8 mouse cellular contexts compared by ENCODE assay signal in the genomic region with DNA sequence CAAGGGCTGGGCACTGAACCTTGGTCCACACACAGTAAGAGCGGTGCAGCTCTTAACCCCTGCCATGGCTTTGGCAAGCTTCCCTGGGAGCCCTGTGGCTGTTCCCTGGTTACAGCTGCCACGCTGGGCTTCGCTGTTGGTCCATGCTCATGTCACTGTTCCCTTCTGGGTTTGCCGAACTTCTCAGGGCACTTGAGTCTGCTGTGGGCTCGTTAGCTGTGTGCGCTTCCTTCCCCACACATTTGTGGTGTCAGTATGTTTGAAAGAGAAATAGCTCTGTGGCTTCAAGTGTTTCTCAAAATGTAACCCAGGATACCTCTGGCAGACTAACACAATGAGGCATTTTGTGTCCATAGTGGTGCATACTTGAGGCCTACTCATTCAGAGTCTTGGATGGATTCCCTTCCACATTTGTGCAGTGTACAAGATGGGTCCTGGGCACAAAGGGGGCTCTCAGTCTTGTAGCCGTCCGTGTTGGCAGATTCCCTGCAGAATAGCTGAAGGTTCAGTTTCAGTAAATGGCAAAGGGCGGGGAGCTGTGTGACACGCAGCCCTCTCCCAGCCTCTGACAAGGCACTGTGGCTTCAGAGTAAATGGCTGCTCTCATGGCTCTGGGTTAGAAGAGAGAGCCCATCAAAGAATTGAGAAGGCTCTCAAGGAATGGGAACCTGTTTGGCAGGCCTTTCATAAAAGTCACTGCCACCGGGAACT.
DNase-seq lines count a peak whose midpoint lies in the region; ATAC-seq lines count a peak whose summit lies in the region.
"Had no signal": no experiment of that assay in that cellular context is flagged by ENCODE, and none has a peak within 500 bp of the region (broad histone marks: within the 10 kb centered on the region; RNA-seq: fewer than 3 reads in every experiment).

No protein-coding gene starts in this region.

- H3K27me3 ChIP-seq in embryonic facial prominence, embryonic 13.5 days: no peaks in the 10 kb centered on the region
- no peaks in the 10 kb centered on the region for H3K27me3 ChIP-seq in hindbrain, embryonic 13.5 days
- H3K27me3 ChIP-seq in midbrain, embryonic 15.5 days (replicated peaks): no peaks in the 10 kb centered on the region
- H3K27me3 ChIP-seq in kidney, embryonic 14.5 days (ENCODE audit: control insufficient read depth, insufficient read depth, low read length): no peaks in the 10 kb centered on the region
- H3K27me3 ChIP-seq in intestine, embryonic 16.5 days (replicated peaks; ENCODE audit: control insufficient read depth, insufficient read depth, low read length): no peaks in the 10 kb centered on the region

- H3K4me2 ChIP-seq in embryonic facial prominence, embryonic 13.5 days: no peak overlapping the region
- no peak overlapping the region for H3K4me2 ChIP-seq in hindbrain, embryonic 13.5 days
- no peak overlapping the region for H3K4me2 ChIP-seq in midbrain, embryonic 15.5 days
- no peak overlapping the region for H3K4me2 ChIP-seq in kidney, embryonic 14.5 days (replicated peaks; ENCODE audit: low read depth, low read length)
- no peak overlapping the region for H3K4me2 ChIP-seq in intestine, embryonic 16.5 days (ENCODE audit: low read depth, low read length)

- peak; percentile 41 for DNase-seq in left cerebral cortex, adult 11 months (ENCODE audit: low spot score)
- no peak for DNase-seq in left cerebral cortex, adult 18-20 months (ENCODE audit: low spot score in 2 of 2)
- DNase-seq: liver had no signal

- peak overlapping the region; percentile 72 for H3K27ac ChIP-seq in embryonic facial prominence, embryonic 13.5 days
- peak overlapping the region; percentile 56 for H3K27ac ChIP-seq in hindbrain, embryonic 13.5 days
- peak overlapping the region; percentile 28; the same call in 1 of the 2 replicates for H3K27ac ChIP-seq in midbrain, embryonic 15.5 days
- H3K27ac ChIP-seq in kidney, embryonic 14.5 days (ENCODE audit: low read depth, low read length): no peak overlapping the region
- no peak overlapping the region for H3K27ac ChIP-seq in intestine, embryonic 16.5 days (ENCODE audit: low read length)

- H3K4me3 ChIP-seq in embryonic facial prominence, embryonic 13.5 days: no peak overlapping the region
- no peak overlapping the region for H3K4me3 ChIP-seq in hindbrain, embryonic 13.5 days
- no peak overlapping the region for H3K4me3 ChIP-seq in midbrain, embryonic 15.5 days
- H3K4me3 ChIP-seq in kidney, embryonic 14.5 days (ENCODE audit: low read length): no peak overlapping the region
- H3K4me3 ChIP-seq in intestine, embryonic 16.5 days (ENCODE audit: low read length): no peak overlapping the region

- H3K9me3 ChIP-seq in embryonic facial prominence, embryonic 13.5 days: no peaks in the 10 kb centered on the region
- H3K9me3 ChIP-seq in hindbrain, embryonic 13.5 days: no peaks in the 10 kb centered on the region
- no peaks in the 10 kb centered on the region for H3K9me3 ChIP-seq in midbrain, embryonic 15.5 days
- no peaks in the 10 kb centered on the region for H3K9me3 ChIP-seq in kidney, embryonic 14.5 days (ENCODE audit: control insufficient read depth, low read length)
- H3K9me3 ChIP-seq in intestine, embryonic 16.5 days (ENCODE audit: control insufficient read depth, low read length): no peaks in the 10 kb centered on the region

- H3K36me3 ChIP-seq in embryonic facial prominence, embryonic 13.5 days: peaks cover 6% of the 10 kb centered on the region
- peaks cover 8% of the 10 kb centered on the region for H3K36me3 ChIP-seq in hindbrain, embryonic 13.5 days
- H3K36me3 ChIP-seq in midbrain, embryonic 15.5 days (replicated peaks): no peaks in the 10 kb centered on the region
- peaks cover 2% of the 10 kb centered on the region; the same call in 1 of the 2 replicates for H3K36me3 ChIP-seq in kidney, embryonic 14.5 days (ENCODE audit: control insufficient read depth, insufficient read depth, low read length)
- no peaks in the 10 kb centered on the region for H3K36me3 ChIP-seq in intestine, embryonic 16.5 days (ENCODE audit: control insufficient read depth, insufficient read depth, low read length)

- ATAC-seq in embryonic facial prominence, embryonic 13.5 days (ENCODE audit: insufficient number of reproducible peaks, insufficient read depth, low FRiP score, low TSS enrichment, low read depth): peak; percentile 32; the same call in 1 of the 2 replicates
- peak; percentile 89 for ATAC-seq in hindbrain, embryonic 13.5 days (ENCODE audit: low FRiP score)
- peak; percentile 80 for ATAC-seq in midbrain, embryonic 15.5 days (replicated peaks)
- ATAC-seq in kidney, embryonic 14.5 days (ENCODE audit: low FRiP score, low TSS enrichment): no peak
- no peak for ATAC-seq in intestine, embryonic 16.5 days

- no peak overlapping the region for H3K9ac ChIP-seq in embryonic facial prominence, embryonic 13.5 days
- H3K9ac ChIP-seq in hindbrain, embryonic 13.5 days: no peak overlapping the region
- H3K9ac ChIP-seq in midbrain, embryonic 15.5 days: no peak overlapping the region
- H3K9ac ChIP-seq in kidney, embryonic 14.5 days (ENCODE audit: low read depth, low read length): no peak overlapping the region
- H3K9ac ChIP-seq in intestine, embryonic 16.5 days (ENCODE audit: low read depth, low read length): no peak overlapping the region

- 76% methylated on average over 11 of the region's 11 CpGs for WGBS in embryonic facial prominence, embryonic 13.5 days
- WGBS in hindbrain, embryonic 13.5 days: 66% methylated on average over 11 of the region's 11 CpGs
- 77% methylated on average over 11 of the region's 11 CpGs for WGBS in midbrain, embryonic 15.5 days
- 83% methylated on average over 11 of the region's 11 CpGs for WGBS in kidney, embryonic 14.5 days
- WGBS in intestine, embryonic 16.5 days: 84% methylated on average over 11 of the region's 11 CpGs

- peaks cover 19% of the 10 kb centered on the region; the same call in 1 of the 2 replicates for H3K4me1 ChIP-seq in embryonic facial prominence, embryonic 13.5 days
- peaks cover 29% of the 10 kb centered on the region for H3K4me1 ChIP-seq in hindbrain, embryonic 13.5 days (replicated peaks)
- H3K4me1 ChIP-seq in midbrain, embryonic 15.5 days: 0 out of 2 replicates have a peak, but pooled peaks cover 6% of the 10 kb centered on the region
- peaks cover 5% of the 10 kb centered on the region for H3K4me1 ChIP-seq in kidney, embryonic 14.5 days (ENCODE audit: control insufficient read depth, insufficient read depth, low read length)
- H3K4me1 ChIP-seq in intestine, embryonic 16.5 days (ENCODE audit: control insufficient read depth, insufficient read depth, low read length): peaks cover 12% of the 10 kb centered on the region

Comparison
In these comparisons a context has a peak if more than half of its experiments do, and no peak if none do; other contexts are left out.
1. ATAC-seq: peak in embryonic facial prominence, embryonic 13.5 days (single experiment), hindbrain, embryonic 13.5 days (single experiment) and midbrain, embryonic 15.5 days (single experiment); none in kidney, embryonic 14.5 days (single experiment) and intestine, embryonic 16.5 days (single experiment).
2. H3K27ac ChIP-seq: peak in embryonic facial prominence, embryonic 13.5 days (single experiment), hindbrain, embryonic 13.5 days (single experiment) and midbrain, embryonic 15.5 days (single experiment); none in kidney, embryonic 14.5 days (single experiment) and intestine, embryonic 16.5 days (single experiment).